Mouse (Mus musculus) olfactory bulb, adult 2 months (tissue): ENCODE measurements around the gene Ankrd52.

Experiments
- CTCF ChIP-seq: fragments of 200-500 bp; IDR thresholded peaks from 2 replicates; pipeline ENCODE4 v1.5.1; 2012; ENCODE audit warnings: low read depth, mild to moderate bottlenecking, low read length, moderate library complexity; ENCODE audit not compliant: insufficient read depth
- POLR2A ChIP-seq: fragments of 200-500 bp; IDR thresholded peaks from 2 replicates; pipeline ENCODE4 v1.6.1; 2012; ENCODE audit warnings: mild to moderate bottlenecking, low read depth, low read length, moderate library complexity; ENCODE audit not compliant: insufficient read depth

GRCm38 (mm10) chr10:128338415-128338814, 38.5 kb upstream of the Ankrd52 start:
- TF ChIP-seq POLR2A = no peak
- TF ChIP-seq CTCF = no peak
